Mouse (Mus musculus) layer of hippocampus, postnatal 36 days (tissue): Measurements from ENCODE around the gene Adcy9. TPM values are rescaled to one million over a fixed set of nuclear protein-coding genes. Genes with fewer than 3 reads are reported as not detected.

ENCODE experiments used
- DNase-seq, 2 experiments: peaks; one replicate each; pipeline ENCODE4 v3.0.0; 2022
- total RNA-seq, 2 experiments: library from RNA; stranded (reverse); gene quantifications; 2 replicates each; pipeline ENCODE4 v1.2.3; 2021

Gene Adcy9
- total RNA-seq, 2 experiments from 2014 or later, result 97.5 to 103 TPM

- DNase-seq, result no peak
Measured at GRCm38 (mm10) chr16:4418776-4419545, 1.3 kb downstream of the Adcy9 start.

- no peak for DNase-seq
Measured at GRCm38 (mm10) chr16:4418072-4418471, 2.2 kb downstream of the Adcy9 start.

GRCm38 (mm10) chr16:4417455-4417854 is 2.8 kb downstream of the Adcy9 start:
- no peak for DNase-seq

GRCm38 (mm10) chr16:4414881-4415585 is 5.3 kb downstream of the Adcy9 start:
- DNase-seq, result no peak

GRCm38 (mm10) chr16:4413988-4414880 is 6.1 kb downstream of the Adcy9 start:
- no peak for DNase-seq

- no peak for DNase-seq
Measured at GRCm38 (mm10) chr16:4413301-4413700, 7.0 kb downstream of the Adcy9 start.

- DNase-seq, result no peak
Measured at GRCm38 (mm10) chr16:4412298-4412697, 8.0 kb downstream of the Adcy9 start.

- DNase-seq, result no peak
Measured at GRCm38 (mm10) chr16:4411296-4411695, 9.0 kb downstream of the Adcy9 start.

GRCm38 (mm10) chr16:4407536-4407935 is 12.8 kb downstream of the Adcy9 start:
- no peak for DNase-seq

GRCm38 (mm10) chr16:4406706-4407105 is 13.6 kb downstream of the Adcy9 start:
- DNase-seq, result no peak

- DNase-seq, result no peak
Measured at GRCm38 (mm10) chr16:4406047-4406586, 14.2 kb downstream of the Adcy9 start.

GRCm38 (mm10) chr16:4404933-4405761 is 15.2 kb downstream of the Adcy9 start:
- no peak for DNase-seq

- no peak for DNase-seq
Measured at GRCm38 (mm10) chr16:4401109-4401508, 19.2 kb downstream of the Adcy9 start.

- DNase-seq, result no peak
Measured at GRCm38 (mm10) chr16:4399471-4400223, 20.7 kb downstream of the Adcy9 start.

- DNase-seq, result no peak
Measured at GRCm38 (mm10) chr16:4398782-4399181, 21.5 kb downstream of the Adcy9 start.

GRCm38 (mm10) chr16:4397636-4398035 is 22.7 kb downstream of the Adcy9 start:
- DNase-seq, result no peak

GRCm38 (mm10) chr16:4395687-4396341 is 24.5 kb downstream of the Adcy9 start:
- DNase-seq, result no peak

- DNase-seq, result no peak
Measured at GRCm38 (mm10) chr16:4394991-4395590, 25.2 kb downstream of the Adcy9 start.

GRCm38 (mm10) chr16:4383473-4384038 is 36.7 kb downstream of the Adcy9 start:
- no peak for DNase-seq

GRCm38 (mm10) chr16:4382406-4382805 is 37.9 kb downstream of the Adcy9 start:
- DNase-seq, result no peak
